Mouse (Mus musculus) thymus, postnatal 4 days (tissue): Measurements from ENCODE around the gene Asic2.
"Not testable (repeated sequence)": the region's sequence is repeated elsewhere in the genome, so short reads cannot be mapped to it uniquely, and the experiment has no call there.

Experiments used
- DNase-seq: peaks from one replicate; pipeline ENCODE4 v3.0.0; 2021

The Asic2 gene

DNA sequence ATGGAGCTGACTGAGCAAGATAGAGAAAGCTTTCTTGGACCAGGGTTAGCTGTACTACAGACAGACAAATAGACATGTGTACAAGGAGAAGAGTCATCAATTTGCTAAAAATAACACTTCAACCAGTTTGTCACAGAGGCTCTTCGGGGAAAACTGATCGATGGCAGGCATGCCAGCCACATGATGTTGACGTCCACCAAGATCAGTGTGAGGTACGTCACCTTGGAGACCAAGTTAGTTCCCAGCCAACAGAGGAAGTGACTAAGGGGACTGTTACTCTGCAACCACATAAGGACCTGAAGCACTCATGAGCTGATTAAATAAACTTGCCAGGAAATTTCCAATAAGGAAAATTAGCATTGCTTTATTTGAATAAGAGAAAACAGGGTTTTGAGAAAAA lies 557.0 kb downstream of the Asic2 start:
- DNase-seq = no peak

DNA sequence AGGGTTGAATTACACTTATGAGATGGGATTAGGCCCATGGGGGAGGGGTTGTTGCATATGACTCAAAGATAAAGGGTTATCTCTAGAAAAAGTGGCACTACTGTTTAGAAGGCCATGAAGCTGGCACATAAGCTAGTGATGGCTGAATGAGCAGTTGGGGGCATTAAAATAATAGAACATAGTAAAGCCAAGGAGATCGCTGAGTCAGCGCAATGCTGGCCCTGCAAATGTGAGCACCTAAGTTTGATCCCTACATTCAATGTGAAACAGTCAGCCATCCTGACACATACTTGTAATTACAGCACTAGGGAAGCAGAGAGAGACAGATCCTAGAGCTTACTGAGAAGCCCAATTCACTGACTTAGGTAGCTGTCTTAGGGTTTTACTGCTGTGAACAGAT lies 562.3 kb downstream of the Asic2 start:
- DNase-seq = no peak

GRCm38 (mm10) chr11:81402263-81402662 lies 566.0 kb downstream of the Asic2 start:
- DNase-seq = no peak

DNA sequence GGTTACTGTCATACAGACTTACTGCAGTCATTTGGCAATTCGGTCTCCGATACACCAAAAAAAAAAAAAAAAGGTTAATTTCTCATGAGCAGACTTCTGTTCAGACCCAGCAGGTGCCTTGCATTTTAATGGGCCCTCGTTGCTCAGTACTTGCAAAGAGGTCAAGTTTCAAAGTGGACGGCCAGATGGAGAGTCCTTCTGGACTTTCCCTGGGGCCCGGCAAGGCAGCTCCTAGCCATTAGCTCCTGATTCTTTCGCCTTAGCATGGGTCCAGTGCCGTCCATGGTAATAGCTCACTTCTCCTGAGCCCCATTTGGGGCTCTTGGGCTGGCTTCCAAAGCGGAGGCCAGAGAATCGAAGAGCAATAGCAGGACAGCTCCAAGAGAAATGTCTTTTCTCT lies 575.4 kb downstream of the Asic2 start:
- no peak for DNase-seq

DNA sequence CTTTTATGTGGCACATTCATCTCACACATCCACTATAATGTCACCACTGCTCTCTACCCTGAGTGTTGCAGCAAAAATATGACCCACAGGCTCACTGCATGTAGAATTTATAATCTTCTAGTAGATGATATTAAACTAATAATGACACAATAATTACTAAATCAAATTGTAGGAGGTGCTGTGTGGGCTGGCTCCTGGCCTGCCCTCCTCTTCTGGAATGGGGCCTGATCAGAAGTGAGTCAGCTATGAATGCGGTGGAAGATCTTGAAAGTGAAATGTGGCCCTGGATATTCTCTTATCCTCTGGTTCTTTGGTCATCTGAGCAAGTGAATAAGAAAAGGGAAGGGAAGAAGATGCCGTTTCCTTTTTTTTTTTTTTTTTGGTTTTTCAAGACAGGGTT lies 582.1 kb downstream of the Asic2 start:
- no peak for DNase-seq

- DNase-seq = no peak
These were observed 582.7 kb downstream of the Asic2 start for GRCm38 (mm10) chr11:81385547-81385946.

DNA sequence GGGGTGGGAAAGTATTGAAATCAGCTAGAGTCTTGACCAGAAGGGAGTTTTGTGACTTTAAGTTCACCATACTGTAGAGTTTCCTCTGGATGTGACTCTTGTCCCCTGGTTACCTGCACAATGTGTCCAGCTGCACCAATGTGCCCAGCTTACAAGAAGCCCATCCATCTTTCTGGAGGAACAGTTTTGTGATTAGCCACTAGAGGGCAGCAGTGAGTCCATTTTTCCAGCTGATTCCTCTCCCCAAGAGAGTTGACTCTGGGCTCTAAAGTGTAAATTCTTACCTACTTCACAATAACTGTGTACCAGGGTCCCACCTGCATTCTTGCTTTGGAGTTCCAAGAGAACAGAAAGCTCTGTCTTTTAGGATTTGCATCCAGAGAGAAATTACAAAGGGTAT lies 593.4 kb downstream of the Asic2 start:
- DNase-seq = peak; percentile 29

DNA sequence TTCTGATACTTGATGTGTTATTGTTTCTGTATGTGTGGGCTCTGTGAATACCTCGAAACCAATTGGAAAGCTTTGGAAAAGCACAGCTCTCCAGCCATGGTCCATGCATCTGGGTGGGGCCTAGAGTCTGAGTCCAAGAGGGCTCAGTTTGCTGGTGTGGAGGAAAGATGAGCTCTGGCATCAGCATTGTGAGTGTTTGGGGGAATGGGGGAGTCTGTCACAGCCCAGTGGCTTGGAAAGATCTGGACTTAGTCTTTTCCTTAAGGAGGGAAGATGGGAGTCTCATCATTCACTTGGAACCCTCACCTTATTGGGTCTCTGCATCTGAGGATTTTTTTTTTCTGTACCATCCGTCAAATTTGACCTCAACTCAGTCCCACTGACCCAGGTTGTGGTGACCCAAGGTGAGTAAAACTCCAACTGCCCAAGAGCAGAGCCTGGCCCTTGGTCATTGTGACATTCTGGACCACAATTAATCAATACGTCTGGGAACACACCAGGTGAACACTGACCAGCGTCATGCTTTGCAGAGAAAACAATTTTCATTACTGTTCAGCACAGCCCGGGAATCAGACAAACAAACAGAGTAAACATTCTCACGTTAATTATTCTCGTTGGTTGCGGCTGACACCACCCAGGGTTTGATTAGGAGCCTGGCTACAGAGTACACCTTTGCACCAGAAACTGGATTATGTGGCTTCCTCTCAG lies 594.1 kb downstream of the Asic2 start:
- no peak for DNase-seq

DNA sequence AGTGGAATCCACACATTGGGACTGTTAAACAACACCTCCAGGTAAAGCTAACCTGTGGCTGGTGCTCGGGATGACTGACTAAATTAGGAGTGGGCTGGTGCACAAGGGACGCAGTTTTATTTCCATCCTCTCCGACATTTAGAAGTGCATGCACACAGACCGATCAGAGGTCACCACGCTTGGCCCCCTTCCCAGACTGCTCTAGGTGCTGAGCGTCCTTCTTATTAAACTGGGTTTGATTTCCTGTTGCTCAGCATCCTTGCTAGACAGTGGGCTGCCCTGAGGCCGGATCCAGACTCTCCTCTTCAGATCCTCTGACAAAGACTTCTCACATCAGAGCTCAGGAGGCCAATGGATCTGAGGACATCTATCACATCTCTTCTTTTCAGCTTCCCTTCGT lies 596.7 kb downstream of the Asic2 start:
- no peak for DNase-seq

DNA sequence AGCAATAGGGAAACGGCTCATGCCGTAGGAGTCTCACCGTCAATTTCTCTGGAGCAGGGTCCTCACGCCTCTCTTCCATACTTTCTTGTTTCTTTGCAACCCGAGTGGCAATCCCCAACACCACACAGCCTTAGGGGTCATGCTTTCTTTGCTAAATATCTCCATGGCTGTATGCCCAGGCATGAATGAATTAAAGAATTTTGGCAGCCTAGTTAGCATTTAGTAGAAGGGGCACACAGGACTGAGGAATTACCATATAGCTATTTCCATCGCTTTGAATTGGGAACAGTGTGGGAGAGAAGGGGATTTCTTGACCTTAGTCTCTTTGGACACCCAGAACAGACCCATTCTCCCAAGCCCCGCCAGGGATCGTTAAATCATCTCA lies 597.8 kb downstream of the Asic2 start:
- DNase-seq = no peak

GRCm38 (mm10) chr11:81369497-81370425 lies 598.5 kb downstream of the Asic2 start:
- no peak for DNase-seq

DNA sequence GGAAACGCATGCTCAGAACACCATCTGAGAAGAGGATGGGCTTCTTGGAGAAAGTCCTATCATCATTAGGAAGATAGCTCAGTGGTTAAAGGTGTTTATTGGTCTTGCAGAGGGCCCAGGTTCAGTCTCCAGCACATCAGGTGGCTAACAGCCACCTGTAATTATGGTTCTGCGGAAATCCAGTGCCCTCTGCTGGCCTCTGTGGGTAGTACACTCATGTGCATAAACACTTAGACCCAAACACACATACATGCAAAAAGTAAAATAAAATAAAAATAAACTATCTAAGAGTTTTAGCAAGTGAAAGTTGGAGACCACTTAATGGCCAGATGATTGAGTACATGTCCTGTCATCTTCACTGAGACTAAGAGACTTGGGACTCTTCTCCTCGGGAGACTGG lies 603.8 kb downstream of the Asic2 start:
- peak; percentile 9 for DNase-seq

DNA sequence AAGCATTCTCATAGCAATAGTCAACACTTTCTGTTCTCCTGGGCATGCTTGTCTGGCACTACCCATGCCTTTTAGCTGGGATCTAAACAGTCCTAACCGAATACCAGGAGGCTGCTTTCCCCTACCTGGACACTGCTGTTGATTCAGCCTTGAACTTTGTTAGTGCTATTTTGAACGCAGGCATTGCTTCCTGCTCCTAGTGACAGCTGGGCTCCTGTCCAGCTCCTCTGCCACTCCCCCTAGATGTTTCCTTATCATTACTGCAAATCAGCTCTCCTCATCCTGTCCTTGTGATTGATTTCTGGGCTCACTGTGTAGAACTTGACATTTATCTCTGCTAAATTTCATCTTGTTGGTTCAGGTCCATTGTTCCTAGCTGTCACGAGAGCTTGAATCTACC lies 605.8 kb downstream of the Asic2 start:
- DNase-seq = no peak

- DNase-seq = no peak
These were observed 607.2 kb downstream of the Asic2 start for GRCm38 (mm10) chr11:81361040-81361439.

DNA sequence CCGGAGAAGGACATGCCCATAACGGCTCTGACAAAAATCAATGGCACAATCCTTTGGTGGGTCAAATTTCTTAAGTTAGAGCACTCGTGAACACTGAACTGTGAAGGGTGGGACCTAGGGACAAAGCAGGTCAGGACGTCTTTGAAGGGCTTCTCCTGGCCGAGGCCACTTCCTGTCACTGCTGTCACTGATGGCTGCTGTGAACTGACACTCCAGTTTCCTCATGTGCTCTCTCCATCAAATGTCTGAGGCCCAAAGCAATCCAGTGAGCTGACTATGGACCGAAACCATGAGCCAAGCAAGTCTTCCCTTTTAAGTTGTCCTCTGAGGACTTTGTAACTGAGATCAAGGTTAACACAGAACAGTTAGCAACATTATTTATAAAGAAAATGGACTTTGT lies 617.8 kb downstream of the Asic2 start:
- not testable (repeated sequence) for DNase-seq

DNA sequence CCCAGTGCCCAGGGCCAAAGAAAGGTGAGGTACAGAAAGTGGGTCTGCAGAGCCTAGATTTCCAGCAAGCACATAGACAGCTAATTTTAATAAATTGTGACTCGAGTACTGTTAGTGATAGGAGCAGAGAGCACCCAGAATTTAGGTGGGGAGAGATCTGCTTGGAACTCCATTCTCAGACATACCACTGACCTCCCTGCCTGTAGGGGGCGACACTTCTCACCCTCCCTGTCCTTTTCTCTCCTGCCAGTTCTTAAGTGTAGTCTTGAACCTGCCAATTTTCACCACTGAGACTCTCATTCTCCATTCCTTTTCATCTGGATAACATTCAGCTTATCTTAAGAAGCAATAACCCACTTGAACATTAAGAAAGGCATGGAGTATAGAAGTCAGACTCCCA lies 636.3 kb downstream of the Asic2 start:
- no peak for DNase-seq

GRCm38 (mm10) chr11:81330982-81331381 lies 637.3 kb downstream of the Asic2 start:
- no peak for DNase-seq

GRCm38 (mm10) chr11:81328088-81328487 lies 640.2 kb downstream of the Asic2 start:
- DNase-seq = no peak

- DNase-seq = no peak
These were observed 645.1 kb downstream of the Asic2 start for GRCm38 (mm10) chr11:81323146-81323545.

DNA sequence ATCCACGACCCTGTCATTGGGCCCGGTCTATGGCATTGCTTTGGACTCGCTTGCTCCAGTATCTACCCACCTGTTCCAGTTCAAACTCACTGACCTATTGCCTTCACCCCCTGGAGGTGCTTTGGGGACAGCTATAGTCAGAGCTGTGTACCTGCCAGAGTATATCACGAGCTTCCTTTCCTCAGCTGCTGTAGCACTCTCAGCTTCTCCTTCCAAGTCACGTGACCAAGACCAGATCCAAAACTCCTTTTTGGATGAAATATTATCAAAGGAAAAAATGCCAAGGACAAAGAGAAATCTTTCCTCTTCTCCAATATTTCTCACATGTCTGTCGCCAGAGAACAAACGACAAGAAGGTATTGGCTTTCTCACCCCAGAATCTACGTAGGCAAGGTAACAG lies 645.8 kb downstream of the Asic2 start:
- no peak for DNase-seq

- no peak for DNase-seq
These were observed 678.2 kb downstream of the Asic2 start for GRCm38 (mm10) chr11:81290041-81290440.

DNA sequence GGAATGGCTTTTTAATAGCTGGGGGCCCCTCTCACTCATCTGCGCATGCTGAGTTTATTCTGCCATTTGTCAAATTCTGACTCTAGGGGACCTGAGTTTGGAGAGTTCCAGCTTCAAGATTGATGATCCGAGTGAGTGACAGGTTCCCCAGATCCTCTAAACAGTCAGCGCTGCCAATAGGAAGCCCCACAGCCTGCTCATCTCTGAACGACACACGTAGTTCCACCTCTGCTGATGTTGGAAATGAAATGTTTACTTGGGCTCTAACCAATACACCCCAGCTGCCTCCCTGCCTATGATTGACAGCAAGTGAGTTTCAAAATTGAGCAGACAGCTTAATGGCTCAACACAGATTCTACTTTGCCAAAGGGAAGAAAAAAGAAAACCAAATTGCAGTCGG lies 685.1 kb downstream of the Asic2 start:
- DNase-seq = no peak

DNA sequence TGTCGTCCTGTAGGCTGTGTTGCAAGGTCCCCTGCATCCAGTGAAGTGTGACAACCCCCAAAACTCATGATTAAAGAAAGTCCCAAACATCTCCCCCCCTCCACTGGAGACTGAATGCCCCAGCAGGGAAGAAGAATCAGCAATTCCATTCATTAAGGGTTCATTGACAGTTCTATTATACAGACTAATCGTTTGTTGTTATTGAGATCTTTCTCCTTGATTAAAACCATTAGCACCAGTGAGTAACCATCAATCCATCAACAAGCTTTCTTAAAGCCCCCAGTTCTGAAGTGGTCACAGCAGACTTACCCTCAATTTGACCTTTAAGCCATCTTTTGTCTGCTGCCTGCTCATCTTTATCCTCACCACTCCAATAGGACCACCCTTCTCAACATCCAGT lies 688.2 kb downstream of the Asic2 start:
- DNase-seq = no peak

GRCm38 (mm10) chr11:81277406-81277805 lies 690.9 kb downstream of the Asic2 start:
- DNase-seq = no peak
